Comparison of ENCODE assay signal across 9 mouse cellular contexts in the genomic region with DNA sequence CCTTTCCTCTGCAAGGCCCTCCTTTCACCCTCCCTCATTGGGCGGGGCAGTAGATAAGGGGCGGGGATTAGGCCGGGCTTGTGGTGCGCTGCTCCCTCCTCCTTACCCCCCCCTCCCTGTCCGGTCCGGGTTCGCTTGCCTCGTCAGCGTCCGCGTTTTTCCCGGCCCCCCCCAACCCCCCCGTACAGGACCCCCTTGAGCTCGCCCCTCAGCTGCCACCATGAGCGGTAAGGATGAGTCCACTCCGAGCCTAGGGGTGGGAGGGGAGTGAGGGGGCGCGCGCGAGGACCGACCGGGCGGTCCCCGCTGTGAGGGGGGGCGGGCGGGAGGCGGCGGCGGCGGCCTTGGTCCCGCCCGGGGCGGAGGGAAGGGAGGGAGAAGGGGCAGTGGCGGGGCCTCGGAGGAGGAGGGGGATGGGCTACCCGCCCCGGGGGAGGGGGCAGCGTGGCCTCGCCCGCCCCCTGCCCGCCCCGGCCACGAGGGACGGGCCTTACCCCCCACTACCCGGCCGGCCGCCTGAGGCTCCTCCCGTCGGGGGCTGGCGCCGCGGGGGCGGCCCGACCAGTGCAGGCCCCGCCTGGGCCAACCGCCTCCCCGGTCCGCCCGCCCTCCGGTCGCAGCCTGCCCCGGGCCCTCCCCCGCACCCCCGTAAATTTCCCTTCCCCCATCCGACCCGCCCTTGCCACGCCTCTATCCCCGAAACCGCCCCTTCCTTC. TPM values are rescaled to one million over a fixed set of nuclear protein-coding genes. Genes with fewer than 3 reads are reported as not detected.
DNase-seq lines count a peak whose midpoint lies in the region; ATAC-seq and TF ChIP-seq lines count a peak whose summit lies in the region.
"Had no signal": no experiment of that assay in that cellular context is flagged by ENCODE, and none has a peak within 500 bp of the region (broad histone marks: within the 10 kb centered on the region; RNA-seq: fewer than 3 reads in every experiment).

No protein-coding gene starts in this region.

- no peaks in the 10 kb centered on the region for H3K27me3 ChIP-seq in heart, embryonic 13.5 days (replicated peaks)
- no peaks in the 10 kb centered on the region for H3K27me3 ChIP-seq in liver, embryonic 16.5 days (ENCODE audit: control insufficient read depth, insufficient read depth, low read depth, low read length)
- H3K27me3 ChIP-seq in neural tube, embryonic 15.5 days (replicated peaks), result no peaks in the 10 kb centered on the region

- H3K9ac ChIP-seq in heart, embryonic 13.5 days, result peak overlapping the region; percentile 98
- peak overlapping the region; percentile 93 for H3K9ac ChIP-seq in liver, embryonic 16.5 days (ENCODE audit: low read depth, low read length)
- H3K9ac ChIP-seq in neural tube, embryonic 15.5 days (replicated peaks), result peak overlapping the region; percentile 77

- 2% methylated on average over 24 of the region's 69 CpGs for WGBS in heart, embryonic 13.5 days
- WGBS in liver, embryonic 16.5 days (ENCODE audit: insufficient replicate concordance), result under 1% methylated on average over 24 of the region's 69 CpGs
- under 1% methylated on average over 38 of the region's 69 CpGs for WGBS in neural tube, embryonic 15.5 days

- peak; percentile 31 for ATAC-seq in erythroblast, adult 5-6 weeks (replicated peaks; ENCODE audit: low FRiP score, poor library complexity, severe bottlenecking)
- peak; percentile 55 for ATAC-seq in heart, embryonic 13.5 days (ENCODE audit: extremely low read depth, insufficient number of reproducible peaks, low FRiP score, low TSS enrichment)
- ATAC-seq in liver, embryonic 16.5 days (ENCODE audit: low read depth), result peak; percentile 37
- ATAC-seq in neural tube, embryonic 15.5 days (ENCODE audit: low FRiP score), result no peak

- H3K4me1 ChIP-seq in bone marrow macrophage, adult 2 months (ENCODE audit: control insufficient read depth, insufficient read depth, low read length), result peaks cover 27% of the 10 kb centered on the region
- H3K4me1 ChIP-seq in heart, embryonic 13.5 days, result peaks cover 49% of the 10 kb centered on the region
- peaks cover 36% of the 10 kb centered on the region for H3K4me1 ChIP-seq in liver, embryonic 16.5 days (ENCODE audit: control insufficient read depth, low read depth, low read length)
- peaks cover 51% of the 10 kb centered on the region for H3K4me1 ChIP-seq in neural tube, embryonic 15.5 days

- H3K9me3 ChIP-seq in heart, embryonic 13.5 days, result no peaks in the 10 kb centered on the region
- no peaks in the 10 kb centered on the region for H3K9me3 ChIP-seq in liver, embryonic 16.5 days (replicated peaks; ENCODE audit: control insufficient read depth, low read length)
- no peaks in the 10 kb centered on the region for H3K9me3 ChIP-seq in neural tube, embryonic 15.5 days (replicated peaks)

- no peak for TF ChIP-seq CTCF in bone marrow macrophage, adult 2 months (IDR thresholded peaks at IDR 0.05; ENCODE audit: low read depth, low read length)

- H3K36me3 ChIP-seq in heart, embryonic 13.5 days, result peaks cover 38% of the 10 kb centered on the region
- H3K36me3 ChIP-seq in liver, embryonic 16.5 days (ENCODE audit: control insufficient read depth, insufficient read depth), result peaks cover 35% of the 10 kb centered on the region
- H3K36me3 ChIP-seq in neural tube, embryonic 15.5 days, result peaks cover 30% of the 10 kb centered on the region

- peak overlapping the region; percentile 35; the same call in 1 of the 2 replicates for H3K27ac ChIP-seq in bone marrow macrophage, adult 2 months (ENCODE audit: insufficient read depth, low read depth, low read length)
- H3K27ac ChIP-seq in heart, embryonic 13.5 days (replicated peaks), result peak overlapping the region; percentile 98
- H3K27ac ChIP-seq in liver, embryonic 16.5 days (ENCODE audit: low read length), result peak overlapping the region; percentile 100
- peak overlapping the region; percentile 91 for H3K27ac ChIP-seq in neural tube, embryonic 15.5 days (replicated peaks)

- H3K4me2 ChIP-seq in heart, embryonic 13.5 days, result peak overlapping the region; percentile 65
- peak overlapping the region; percentile 60 for H3K4me2 ChIP-seq in liver, embryonic 16.5 days (ENCODE audit: low read depth, low read length)
- peak overlapping the region; percentile 60 for H3K4me2 ChIP-seq in neural tube, embryonic 15.5 days

- TF ChIP-seq POLR2A in bone marrow macrophage, adult 2 months (IDR thresholded peaks at IDR 0.05; ENCODE audit: borderline replicate concordance, low read depth, low read length), result no peak

- peak; percentile 89 for DNase-seq in CD4-positive helper T cell, adult 2 months (ENCODE audit: low read depth, low spot score)
- peak; percentile 94 for DNase-seq in kidney, postnatal 14 days
- DNase-seq in thymus, postnatal 10 days (ENCODE audit: low spot score in 2 of 2), result peak; percentile 68 to 70

- peak overlapping the region; percentile 41 for H3K4me3 ChIP-seq in bone marrow macrophage, adult 2 months (ENCODE audit: insufficient read depth, low read length)
- H3K4me3 ChIP-seq in heart, embryonic 13.5 days, result peak overlapping the region; percentile 78
- H3K4me3 ChIP-seq in liver, embryonic 16.5 days (ENCODE audit: low read depth, low read length), result peak overlapping the region; percentile 86
- peak overlapping the region; percentile 72 for H3K4me3 ChIP-seq in neural tube, embryonic 15.5 days (replicated peaks)

RNA-seq across cellular contexts. Expression of a gene that starts 0.4 kb away (rescaled TPM):
- polyA plus RNA-seq in bone marrow macrophage, adult 2 months (2012; ENCODE audit: insufficient read depth, insufficient read length, missing spikeins), result 43.8 and 47.0 TPM in 2 replicates
- 42.2 and 66.3 TPM in 2 replicates for total RNA-seq in erythroblast, adult 5-6 weeks (2015; ENCODE audit: low replicate concordance)
- total RNA-seq in erythroblast, adult 5-6 weeks (2017; ENCODE audit: low replicate concordance), result 20.2 and 23.1 TPM in 2 replicates
- 4.3 and 4.6 TPM in 2 replicates for polyA plus RNA-seq in heart, embryonic 13.5 days (2015; fragmentation: Nextera tagmentation; extraction: Ambion mirVana)
- polyA plus RNA-seq in liver, embryonic 16.5 days (2015; fragmentation: Nextera tagmentation; extraction: Ambion mirVana), result 3.7 TPM in 2 replicates
- 3.0 and 3.9 TPM in 2 replicates for polyA plus RNA-seq in neural tube, embryonic 15.5 days (2015; fragmentation: Nextera tagmentation; extraction: Ambion mirVana)

RNA-seq across cellular contexts. Expression of a gene that starts 38.8 kb away (rescaled TPM):
- polyA plus RNA-seq in bone marrow macrophage, adult 2 months (2012; ENCODE audit: insufficient read depth, insufficient read length, missing spikeins), result not detected in 2 replicates
- not detected in 2 replicates for total RNA-seq in erythroblast, adult 5-6 weeks (2015; ENCODE audit: low replicate concordance)
- not detected in 2 replicates for total RNA-seq in erythroblast, adult 5-6 weeks (2017; ENCODE audit: low replicate concordance)
- polyA plus RNA-seq in heart, embryonic 13.5 days (2015; fragmentation: Nextera tagmentation; extraction: Ambion mirVana), result 0.82 and 1.4 TPM in 2 replicates
- polyA plus RNA-seq in liver, embryonic 16.5 days (2015; fragmentation: Nextera tagmentation; extraction: Ambion mirVana), result 0.04 and 0.07 TPM in 2 replicates
- polyA plus RNA-seq in neural tube, embryonic 15.5 days (2015; fragmentation: Nextera tagmentation; extraction: Ambion mirVana), result 0.83 and 1.1 TPM in 2 replicates
- total RNA-seq: hematopoietic stem cell, adult 5-6 weeks had no signal

RNA-seq across cellular contexts. Expression of a gene that starts 39.4 kb away (rescaled TPM):
- 0.25 TPM in 1 of 2 replicates, not detected in the other for polyA plus RNA-seq in bone marrow macrophage, adult 2 months (2012; ENCODE audit: insufficient read depth, insufficient read length, missing spikeins)
- total RNA-seq in erythroblast, adult 5-6 weeks (2015; ENCODE audit: low replicate concordance), result not detected in 2 replicates
- not detected in 2 replicates for total RNA-seq in erythroblast, adult 5-6 weeks (2017; ENCODE audit: low replicate concordance)
- polyA plus RNA-seq in heart, embryonic 13.5 days (2015; fragmentation: Nextera tagmentation; extraction: Ambion mirVana), result 0.16 and 0.19 TPM in 2 replicates
- 0.02 TPM in 1 of 2 replicates, not detected in the other for polyA plus RNA-seq in liver, embryonic 16.5 days (2015; fragmentation: Nextera tagmentation; extraction: Ambion mirVana)
- 0.88 and 0.95 TPM in 2 replicates for polyA plus RNA-seq in neural tube, embryonic 15.5 days (2015; fragmentation: Nextera tagmentation; extraction: Ambion mirVana)
- total RNA-seq: hematopoietic stem cell, adult 5-6 weeks had no signal

RNA-seq across cellular contexts. Expression of a gene that starts 52.5 kb away (rescaled TPM):
- 372 and 379 TPM in 2 replicates for polyA plus RNA-seq in bone marrow macrophage, adult 2 months (2012; ENCODE audit: insufficient read depth, insufficient read length, missing spikeins)
- total RNA-seq in erythroblast, adult 5-6 weeks (2015; ENCODE audit: low replicate concordance), result 70.9 and 84.4 TPM in 2 replicates
- total RNA-seq in erythroblast, adult 5-6 weeks (2017; ENCODE audit: low replicate concordance), result 37.6 and 64.5 TPM in 2 replicates
- polyA plus RNA-seq in heart, embryonic 13.5 days (2015; fragmentation: Nextera tagmentation; extraction: Ambion mirVana), result 93.9 and 102 TPM in 2 replicates
- 120 and 139 TPM in 2 replicates for polyA plus RNA-seq in liver, embryonic 16.5 days (2015; fragmentation: Nextera tagmentation; extraction: Ambion mirVana)
- 80.9 and 87.7 TPM in 2 replicates for polyA plus RNA-seq in neural tube, embryonic 15.5 days (2015; fragmentation: Nextera tagmentation; extraction: Ambion mirVana)

RNA-seq across cellular contexts. Expression of a gene that starts 55.8 kb away (rescaled TPM):
- polyA plus RNA-seq in bone marrow macrophage, adult 2 months (2012; ENCODE audit: insufficient read depth, insufficient read length, missing spikeins), result 35.7 and 39.7 TPM in 2 replicates
- 30.3 and 60.7 TPM in 2 replicates for total RNA-seq in erythroblast, adult 5-6 weeks (2015; ENCODE audit: low replicate concordance)
- 11.7 and 49.7 TPM in 2 replicates for total RNA-seq in erythroblast, adult 5-6 weeks (2017; ENCODE audit: low replicate concordance)
- 54.0 and 58.1 TPM in 2 replicates for polyA plus RNA-seq in heart, embryonic 13.5 days (2015; fragmentation: Nextera tagmentation; extraction: Ambion mirVana)
- polyA plus RNA-seq in liver, embryonic 16.5 days (2015; fragmentation: Nextera tagmentation; extraction: Ambion mirVana), result 39.3 and 42.4 TPM in 2 replicates
- polyA plus RNA-seq in neural tube, embryonic 15.5 days (2015; fragmentation: Nextera tagmentation; extraction: Ambion mirVana), result 30.4 and 49.7 TPM in 2 replicates

Comparison
In these comparisons a context has a peak if more than half of its experiments do, and no peak if none do; other contexts are left out.
1. H3K27ac ChIP-seq: peak in every context shown above with its lines; median percentile 100 in liver, embryonic 16.5 days; 98 in heart, embryonic 13.5 days; 91 in neural tube, embryonic 15.5 days; 35 in bone marrow macrophage, adult 2 months.